Mouse (Mus musculus): Measurements from ENCODE around the gene 1700013F07Rik. TPM values are rescaled to one million over a fixed set of nuclear protein-coding genes. Genes with fewer than 3 reads are reported as not detected.

Gene 1700013F07Rik
- total and polyA plus RNA-seq, 3 experiments = 0.38 to 2.5 (median 0.94) TPM

- no peak within 1 kb of the TSS for H3K27ac ChIP-seq (ENCODE audit: insufficient read depth, low read depth)
Measured at GRCm38 (mm10) chr3:108590786-108591529, 57.0 kb downstream of the 1700013F07Rik start, which contains the start of gene Wdr47. Gene Wdr47 (plus strand): TSS chr3:108591279.

GRCm38 (mm10) chr3:108591530-108592522, 57.9 kb downstream of the 1700013F07Rik start:
- in situ Hi-C loops (cut with MboI; ENCODE audit: low pct_ligation_motif_present, low pct_unique_long_range_greater_than_20kb, low sequenced_read_pairs) = no loop called here
- no peak for DNase-seq (ENCODE audit: extremely low read depth)
- H3K9me3 ChIP-seq (replicated peaks; ENCODE audit: low read length) = no peaks in the 10 kb centered on the region
- TF ChIP-seq SIN3A (IDR thresholded peaks at IDR 0.05; ENCODE audit: low read length) (peak; percentile 16), MAX (IDR thresholded peaks at IDR 0.05; ENCODE audit: low read length) (0 out of 2 replicates have a peak, but pooled peaks have one; percentile 11), ETS1 (conservative IDR thresholded peaks at IDR 0.05; ENCODE audit: low read depth, low read length) (no peak), ZNF384 (IDR thresholded peaks at IDR 0.05; ENCODE audit: low read depth, low read length) (peak; percentile 74), MXI1 (IDR thresholded peaks at IDR 0.05; ENCODE audit: low read depth, low read length) (peak; percentile 69; the same call in 1 of the 2 replicates)
- dilution Hi-C loops (cut with MboI; ENCODE audit: extremely low pct_ligation_motif_present, extremely low pct_unique_long_range_greater_than_20kb, low sequenced_read_pairs) = no loop called here
- peak overlapping the region; percentile 61 for H3K4me2 ChIP-seq (ENCODE audit: insufficient read depth, low read depth, poor library complexity, severe bottlenecking)
- peak overlapping the region; percentile 53 for H3K9ac ChIP-seq (ENCODE audit: insufficient read depth, low read depth)
- H3K4me3 ChIP-seq (replicated peaks in 1 of 3; ENCODE audit: low read depth in 2 of 3, low read length in 2 of 3, poor library complexity in 1 of 3) = peak overlapping the region; percentile 69 to 86 (median 86)
- H3K4me1 ChIP-seq (ENCODE audit: control insufficient read depth in 1 of 2, insufficient read depth in 2 of 2) = peaks cover 2 to 10% of the 10 kb centered on the region in 2 experiments; a peak in 3 of 4 replicates
- peaks cover 3% of the 10 kb centered on the region for H3K27me3 ChIP-seq (replicated peaks)
- H3K27ac ChIP-seq (ENCODE audit: insufficient read depth, low read depth) = no peak overlapping the region
- H3K79me2 ChIP-seq (replicated peaks; ENCODE audit: control insufficient read depth, extremely low read depth, insufficient read depth, poor library complexity, severe bottlenecking) = no peaks in the 10 kb centered on the region
- no peaks in the 10 kb centered on the region for H3K36me3 ChIP-seq (replicated peaks in 1 of 2; ENCODE audit: control insufficient read depth in 1 of 2, insufficient read depth in 1 of 2, low read length in 1 of 2)

More at GRCm38 (mm10) chr3:108590786-108591529, 57.0 kb downstream of the 1700013F07Rik start, which contains the start of gene Wdr47:
- DNase-seq (ENCODE audit: extremely low read depth) = peak; percentile 96
- H3K79me2 ChIP-seq (replicated peaks; ENCODE audit: control insufficient read depth, extremely low read depth, insufficient read depth, poor library complexity, severe bottlenecking) = no peaks in the 10 kb centered on the region
- H3K4me3 ChIP-seq (replicated peaks in 1 of 3; ENCODE audit: low read depth in 2 of 3, low read length in 2 of 3, poor library complexity in 1 of 3) = peak within 1 kb of the TSS; percentile 69 to 86 (median 86)
- in situ Hi-C loops (cut with MboI; ENCODE audit: low pct_ligation_motif_present, low pct_unique_long_range_greater_than_20kb, low sequenced_read_pairs) = no loop called here
- TF ChIP-seq GABPA (IDR thresholded peaks at IDR 0.05; ENCODE audit: insufficient replicate concordance, low read depth, low read length) (no peak), USF2 (conservative IDR thresholded peaks at IDR 0.05; ENCODE audit: low read depth, low read length) (no peak), MEF2A (IDR thresholded peaks at IDR 0.05; ENCODE audit: borderline replicate concordance, low read depth, low read length) (0 out of 2 replicates have a peak, but pooled peaks have one; percentile 28), SIN3A (IDR thresholded peaks at IDR 0.05; ENCODE audit: low read length) (peak; percentile 90), PAX5 (IDR thresholded peaks at IDR 0.05; ENCODE audit: low read length) (no peak), MXI1 (IDR thresholded peaks at IDR 0.05; ENCODE audit: low read depth, low read length) (no peak), EP300 (IDR thresholded peaks at IDR 0.05; ENCODE audit: low read length) (no peak), MAX (IDR thresholded peaks at IDR 0.05; ENCODE audit: low read length) (peak; percentile 85), JUND (conservative IDR thresholded peaks at IDR 0.05; ENCODE audit: low read depth, low read length) (no peak), ZC3H11A (IDR thresholded peaks at IDR 0.05; ENCODE audit: low read depth, low read length) (no peak), ZNF384 (IDR thresholded peaks at IDR 0.05; ENCODE audit: low read depth, low read length) (no peak), BHLHE40 (IDR thresholded peaks at IDR 0.05; ENCODE audit: low read depth, low read length) (no peak; the same call in 1 of the 2 replicates), HCFC1 (IDR thresholded peaks at IDR 0.05; ENCODE audit: low read depth, low read length) (peak; percentile 76), ETS1 (conservative IDR thresholded peaks at IDR 0.05; ENCODE audit: low read depth, low read length) (no peak), IRF4 (IDR thresholded peaks at IDR 0.05; ENCODE audit: low read depth, low read length) (peak; percentile 61; the same call in 1 of the 2 replicates), POLR2A (IDR thresholded peaks at IDR 0.05; ENCODE audit: low read depth, low read length) (peak; percentile 77), UBTF (IDR thresholded peaks at IDR 0.05; ENCODE audit: low read depth, low read length) (no peak), ELF1 (IDR thresholded peaks at IDR 0.05; ENCODE audit: low read depth, low read length) (peak; percentile 40; the same call in 1 of the 2 replicates), TCF12 (IDR thresholded peaks at IDR 0.05; ENCODE audit: low read depth, low read length) (peak; percentile 37; the same call in 1 of the 2 replicates), KAT2A (IDR thresholded peaks at IDR 0.05; ENCODE audit: insufficient replicate concordance, low read length) (no peak), ZMIZ1 (IDR thresholded peaks at IDR 0.05; ENCODE audit: low read depth, low read length) (peak; percentile 50; the same call in 1 of the 2 replicates), RAD21 (IDR thresholded peaks at IDR 0.05; ENCODE audit: low read depth, low read length) (no peak), SMC3 (IDR thresholded peaks at IDR 0.05; ENCODE audit: low read depth, low read length) (no peak), MAFK (IDR thresholded peaks at IDR 0.05; ENCODE audit: insufficient replicate concordance, low read length) (no peak), ZKSCAN1 (IDR thresholded peaks at IDR 0.05; ENCODE audit: borderline replicate concordance, low read depth, low read length) (no peak), TBP (conservative IDR thresholded peaks at IDR 0.05; ENCODE audit: low read depth, low read length) (peak; percentile 44; the same call in 1 of the 2 replicates), NRF1 (IDR thresholded peaks at IDR 0.05; ENCODE audit: low read depth, low read length) (peak; percentile 49; the same call in 1 of the 2 replicates), NELFE (IDR thresholded peaks at IDR 0.05; ENCODE audit: low read depth, low read length) (peak; percentile 54; the same call in 1 of the 2 replicates)
- dilution Hi-C loops (cut with MboI; ENCODE audit: extremely low pct_ligation_motif_present, extremely low pct_unique_long_range_greater_than_20kb, low sequenced_read_pairs) = no loop called here
- H3K27me3 ChIP-seq (replicated peaks) = peaks cover 3% of the 10 kb centered on the region
- H3K9ac ChIP-seq (ENCODE audit: insufficient read depth, low read depth) = peak within 1 kb of the TSS; percentile 53
- peak within 1 kb of the TSS; percentile 67 for H3K4me2 ChIP-seq (ENCODE audit: insufficient read depth, low read depth, poor library complexity, severe bottlenecking)
- peaks cover 2 to 18% of the 10 kb centered on the region in 2 experiments; a peak in 3 of 4 replicates for H3K4me1 ChIP-seq (ENCODE audit: control insufficient read depth in 1 of 2, insufficient read depth in 2 of 2)
- no peaks in the 10 kb centered on the region for H3K36me3 ChIP-seq (replicated peaks in 1 of 2; ENCODE audit: control insufficient read depth in 1 of 2, insufficient read depth in 1 of 2, low read length in 1 of 2)
- H3K9me3 ChIP-seq (replicated peaks; ENCODE audit: low read length) = no peaks in the 10 kb centered on the region

Measured in CH12.LX (cell line).